Mouse (Mus musculus): ENCODE results near the gene Atp8b4.

DNA sequence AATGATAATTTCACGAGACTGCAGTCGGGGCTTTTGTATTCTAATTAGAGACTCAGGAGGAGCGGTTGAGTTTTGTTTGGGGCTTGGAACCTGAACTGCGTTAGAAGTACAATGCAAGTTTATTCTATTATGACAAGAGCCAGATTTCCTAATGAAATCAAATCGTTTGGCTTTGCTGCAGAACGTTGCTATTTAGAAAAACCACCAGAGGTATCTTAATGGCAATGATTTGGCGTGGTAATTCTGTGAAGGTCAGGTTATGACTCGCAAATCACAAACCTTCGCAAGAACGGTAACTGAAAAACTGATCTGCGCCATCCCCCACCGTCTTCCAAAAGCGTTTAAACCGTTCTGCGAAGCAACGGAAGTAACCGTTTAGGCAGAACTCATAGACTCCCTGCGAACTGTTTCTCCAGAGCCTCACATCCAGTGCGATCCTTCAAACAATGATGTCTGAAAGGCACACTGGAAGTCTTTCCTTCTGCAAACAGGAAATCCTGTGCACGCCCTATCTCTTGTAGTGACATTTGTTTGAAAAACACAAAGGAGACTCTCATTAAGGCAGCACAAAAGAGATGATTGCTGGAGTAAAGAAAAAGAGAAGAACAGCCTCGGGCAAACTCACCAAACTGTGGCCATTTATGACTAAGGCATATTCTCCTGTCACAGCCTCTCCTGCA lies 139.2 kb downstream of the Atp8b4 start:
- no peak for TF ChIP-seq CTCF (IDR thresholded peaks at IDR 0.05; ENCODE audit: insufficient read depth, low read length)
- no peak for TF ChIP-seq POLR2A (IDR thresholded peaks at IDR 0.05; ENCODE audit: borderline replicate concordance, extremely low read depth, low read depth, low read length)
